Mouse (Mus musculus): ENCODE data around the gene Gpm6b.

Gene Gpm6b

DNA sequence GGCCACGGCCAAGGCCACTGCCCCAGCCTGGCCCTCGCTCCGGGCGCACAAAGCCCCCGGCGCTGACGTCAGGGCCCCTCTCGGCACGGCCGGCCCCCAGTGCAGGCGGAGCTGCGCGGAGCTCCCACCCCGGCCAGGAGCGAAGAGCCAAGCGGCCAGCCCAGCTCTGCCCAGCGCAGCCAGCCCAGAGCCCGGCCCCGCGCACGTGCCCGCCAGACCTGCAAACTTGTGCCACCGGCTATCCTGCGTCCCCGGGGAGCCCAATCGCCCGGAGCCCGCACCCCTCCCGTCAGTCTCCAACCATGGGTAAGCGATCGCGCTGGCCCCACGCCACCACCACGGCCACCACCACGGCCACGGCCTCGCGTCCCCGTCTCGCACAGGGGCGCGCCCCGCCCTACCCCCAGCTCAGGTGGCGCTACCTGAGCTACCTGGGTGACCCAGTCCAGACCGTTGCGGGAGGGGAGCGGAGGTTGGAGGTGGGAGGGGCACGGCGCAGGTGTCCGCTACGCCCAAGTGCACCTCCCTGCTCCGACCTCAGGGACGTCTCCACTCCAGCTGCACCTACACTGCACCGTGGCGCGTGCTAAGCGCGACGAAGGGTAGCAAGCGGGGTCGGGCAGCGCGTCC lies at the start of gene Gpm6b:
TSS of gene Gpm6b (plus strand) at position 81 of the 630 bp plus-strand sequence.
- ChIA-PET CTCF (no interaction called here), POLR2A (interaction anchor here in 1 of 4 experiments (1.2 kb wide), 1 partner anchor 69 kb away, joined by 3 read pairs; the partner anchor contains the start of gene Gemin8)

DNA sequence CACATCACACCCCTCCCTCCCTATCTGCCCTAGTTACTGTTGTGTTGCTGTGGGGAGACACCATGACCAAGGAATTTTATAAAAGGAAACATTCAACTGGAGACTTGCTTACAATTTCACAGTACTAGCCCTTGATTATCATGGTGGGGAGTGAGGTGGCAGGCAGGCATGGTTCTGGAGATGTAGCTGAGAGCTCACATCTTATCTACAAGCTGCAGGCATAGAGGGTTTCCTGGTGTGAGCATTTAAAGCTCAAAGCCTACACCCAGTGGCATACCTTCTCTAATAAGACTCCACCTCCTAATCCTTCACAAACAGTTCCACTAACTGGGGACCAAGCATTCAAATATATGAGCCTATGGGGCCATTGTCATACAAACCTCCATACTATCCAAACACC lies 42.4 kb upstream of the Gpm6b start:
- POLR2A ChIA-PET = no interaction called here
- CTCF ChIA-PET = interaction anchor here in 1 of 4 experiments (0.6 kb wide), 1 partner anchor 244 kb away, joined by 4 read pairs; no protein-coding TSS in a partner anchor

GRCm38 (mm10) chrX:166198266-166198665 lies 40.4 kb upstream of the Gpm6b start:
- CTCF ChIA-PET = no interaction called here

DNA sequence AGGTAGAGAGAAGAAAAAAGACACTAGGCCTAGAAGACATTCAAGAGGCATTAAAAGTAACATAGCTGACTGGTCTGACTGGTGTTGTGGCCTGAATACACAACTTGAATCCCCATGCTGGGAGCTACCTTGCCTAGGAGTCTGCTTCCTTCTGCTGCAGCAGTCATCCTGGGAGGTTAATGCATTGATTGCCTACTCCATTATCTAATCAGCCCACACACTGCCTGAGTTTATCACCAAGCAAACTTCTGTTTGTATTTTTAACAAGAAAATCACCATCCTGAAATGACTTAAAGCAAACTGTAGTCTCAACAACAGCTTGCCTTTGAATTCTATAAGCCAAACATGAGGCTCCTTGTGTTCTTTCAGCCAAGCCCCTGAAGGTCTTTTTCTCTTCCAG lies 38.9 kb upstream of the Gpm6b start:
- ChIA-PET POLR2A (interaction anchor here in 1 of 4 experiments (0.6 kb wide), 1 partner anchor 90 kb away, joined by 3 read pairs; no protein-coding TSS in a partner anchor), CTCF (no interaction called here)

More at GRCm38 (mm10) chrX:166198266-166198665, 40.4 kb upstream of the Gpm6b start:
- POLR2A ChIA-PET = no interaction called here

DNA sequence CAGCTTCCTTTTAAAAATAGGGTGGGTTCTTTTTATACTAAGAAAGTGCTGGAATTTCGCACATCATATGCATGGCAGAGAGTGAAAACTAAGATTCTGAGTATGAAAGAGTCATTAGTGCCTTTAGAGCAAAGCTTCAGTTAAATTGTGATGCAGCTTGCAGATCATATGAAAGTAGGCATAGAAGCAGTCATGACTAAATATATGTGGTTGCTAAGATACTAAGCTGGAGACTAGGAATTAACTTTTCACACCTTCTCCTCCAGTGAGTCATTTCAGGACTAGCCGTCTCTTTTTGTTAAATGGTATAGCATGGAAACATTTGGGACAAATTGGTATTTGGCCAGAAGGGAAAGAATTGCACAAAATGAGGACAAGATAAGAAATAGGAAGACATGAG lies 24.1 kb upstream of the Gpm6b start:
- POLR2A ChIA-PET = no interaction called here
- CTCF ChIA-PET = no interaction called here

DNA sequence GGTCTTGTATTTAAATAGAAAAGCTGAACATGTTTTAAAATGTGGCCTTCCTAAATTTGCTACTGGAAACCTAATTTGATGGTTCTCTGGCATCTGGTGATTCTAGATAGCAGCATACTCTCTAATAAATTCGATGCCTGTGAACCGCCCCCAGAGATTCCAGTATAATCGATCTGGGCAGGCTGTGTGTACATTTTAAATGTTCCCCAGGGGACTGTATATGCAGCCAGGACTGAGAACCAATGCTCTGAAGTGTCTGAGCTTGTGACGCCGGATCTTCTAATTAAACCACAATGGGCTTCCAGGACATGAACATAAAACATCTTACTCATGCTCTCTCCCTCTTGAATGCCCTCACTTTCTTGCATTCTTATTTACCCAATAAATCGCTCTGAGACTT lies 22.5 kb upstream of the Gpm6b start:
- ChIA-PET CTCF (no interaction called here), POLR2A (no interaction called here)

DNA sequence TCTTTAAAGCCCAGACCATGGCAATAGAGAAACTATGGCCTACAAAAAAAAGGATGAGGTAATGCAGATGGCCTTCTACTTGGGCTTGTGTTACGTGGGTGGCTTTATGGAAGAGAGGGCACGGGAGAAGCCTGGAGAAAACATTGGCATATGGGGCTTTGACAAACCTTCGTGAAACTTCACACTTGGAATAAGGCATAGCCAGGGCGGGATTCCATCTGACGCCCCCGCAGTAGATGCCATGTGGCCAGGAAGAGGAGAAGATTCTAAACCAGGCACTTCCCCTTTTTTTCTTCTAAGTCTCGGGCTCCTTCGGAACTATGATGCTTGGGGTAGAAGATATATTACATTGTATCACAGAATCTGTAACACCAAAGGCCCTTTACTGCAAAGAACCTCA lies 22.0 kb upstream of the Gpm6b start:
- ChIA-PET POLR2A (no interaction called here), CTCF (no interaction called here)

- POLR2A ChIA-PET = no interaction called here
- CTCF ChIA-PET = interaction anchor here in 1 of 4 experiments (0.6 kb wide), 1 partner anchor 89 kb away, joined by 3 read pairs; no protein-coding TSS in a partner anchor
Observed at GRCm38 (mm10) chrX:166219331-166219730, 19.4 kb upstream of the Gpm6b start.

GRCm38 (mm10) chrX:166226856-166227255 lies 11.9 kb upstream of the Gpm6b start:
- CTCF ChIA-PET = no interaction called here
- POLR2A ChIA-PET = no interaction called here

- ChIA-PET CTCF (no interaction called here), POLR2A (no interaction called here)
Observed at GRCm38 (mm10) chrX:166229750-166230149, 9.0 kb upstream of the Gpm6b start.

GRCm38 (mm10) chrX:166230515-166231267 lies 8.0 kb upstream of the Gpm6b start:
- CTCF ChIA-PET = no interaction called here
- POLR2A ChIA-PET = no interaction called here

GRCm38 (mm10) chrX:166236131-166236530 lies 2.6 kb upstream of the Gpm6b start:
- ChIA-PET POLR2A (no interaction called here), CTCF (no interaction called here)

DNA sequence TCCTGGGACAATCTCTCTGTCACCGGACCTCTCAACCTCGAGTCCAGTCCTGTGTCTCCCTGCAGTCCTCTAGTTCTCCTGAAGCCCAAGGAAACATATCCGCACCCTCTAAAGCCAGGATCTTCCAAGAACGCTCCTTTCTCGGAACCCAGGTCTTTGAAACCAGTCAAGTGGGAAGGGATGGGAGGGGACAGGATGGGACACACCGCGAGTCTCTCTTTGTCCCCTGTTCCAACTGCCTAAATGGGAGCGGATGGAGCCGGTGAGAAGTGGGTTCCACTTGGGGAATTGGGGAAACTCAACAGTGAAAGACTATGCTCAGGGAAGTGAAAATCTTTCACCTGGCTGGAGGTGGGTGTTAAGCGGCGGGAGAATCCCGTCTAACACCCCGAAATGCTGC lies 809 bp downstream of the Gpm6b start:
- CTCF ChIA-PET = no interaction called here
- POLR2A ChIA-PET = no interaction called here

GRCm38 (mm10) chrX:166240751-166241150 lies 2.0 kb downstream of the Gpm6b start:
- CTCF ChIA-PET = no interaction called here
- POLR2A ChIA-PET = no interaction called here

GRCm38 (mm10) chrX:166243261-166243885 lies 4.7 kb downstream of the Gpm6b start:
- ChIA-PET POLR2A (no interaction called here), CTCF (no interaction called here)

- ChIA-PET POLR2A (no interaction called here), CTCF (no interaction called here)
Observed at GRCm38 (mm10) chrX:166271489-166271888, 32.8 kb downstream of the Gpm6b start.

- ChIA-PET CTCF (interaction anchor here in 1 of 4 experiments (0.6 kb wide), 1 partner anchor 1824 kb away, joined by 7 read pairs; no protein-coding TSS in a partner anchor), POLR2A (no interaction called here)
Observed at GRCm38 (mm10) chrX:166272646-166273045, 33.9 kb downstream of the Gpm6b start.

DNA sequence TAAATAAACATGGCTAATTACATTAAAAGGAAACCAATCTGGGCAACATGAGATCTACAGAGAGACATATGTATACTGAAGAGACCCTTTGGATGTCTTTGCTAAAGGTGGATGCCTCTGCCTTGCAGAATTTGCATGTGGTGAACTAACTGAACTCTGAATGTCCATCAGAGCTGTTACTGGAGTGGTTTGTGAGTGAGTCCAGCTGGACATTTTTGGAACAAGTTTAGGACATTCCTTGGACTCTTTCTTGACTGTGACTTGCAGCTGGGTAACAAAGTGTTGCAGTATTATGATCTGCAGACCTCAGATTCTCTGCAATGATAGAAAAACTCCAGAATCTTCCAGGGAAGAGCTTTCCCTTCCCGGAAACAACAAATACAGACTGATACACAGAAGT lies 41.1 kb downstream of the Gpm6b start:
- CTCF ChIA-PET = no interaction called here
- POLR2A ChIA-PET = no interaction called here

DNA sequence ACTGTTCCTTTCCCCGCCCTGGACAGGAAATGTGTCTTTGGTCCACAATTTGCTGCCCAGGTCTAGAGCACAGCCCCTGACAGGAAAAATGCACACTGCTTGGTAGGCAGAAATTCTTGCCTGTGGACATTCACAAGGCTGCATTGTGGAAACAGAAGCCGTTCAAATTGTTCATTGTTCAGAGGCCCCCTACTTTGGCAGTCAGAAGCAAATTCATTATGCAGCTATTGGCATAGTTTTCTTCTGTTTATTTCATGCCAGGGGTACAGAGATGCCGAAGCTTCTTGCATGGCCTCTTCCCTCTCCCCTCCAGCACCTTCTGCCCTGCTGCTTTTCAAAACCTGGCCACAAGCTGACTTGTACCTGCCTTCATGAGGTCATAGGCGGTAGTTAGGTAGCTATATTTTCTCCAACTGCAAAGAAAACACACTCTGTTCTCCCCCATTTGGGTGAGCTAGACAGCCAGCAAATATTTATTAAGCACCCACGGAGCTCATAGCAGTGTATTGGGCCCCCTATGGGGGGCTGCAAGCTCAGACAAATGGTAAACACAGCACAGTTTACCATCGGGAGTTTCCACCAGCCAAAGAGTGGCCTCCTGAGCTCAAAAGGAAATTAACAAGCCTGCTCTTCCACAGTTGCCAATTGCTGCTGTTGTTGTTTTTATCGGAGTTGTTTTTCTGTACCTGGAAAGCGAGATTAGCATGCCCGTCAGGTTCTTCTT lies 48.2 kb downstream of the Gpm6b start:
- ChIA-PET POLR2A (no interaction called here), CTCF (no interaction called here)

- ChIA-PET POLR2A (no interaction called here), CTCF (interaction anchor here in 1 of 4 experiments (0.6 kb wide), 1 partner anchor 198 kb away, joined by 10 read pairs; no protein-coding TSS in a partner anchor)
Observed at GRCm38 (mm10) chrX:166291266-166291665, 52.6 kb downstream of the Gpm6b start.
